Mouse (Mus musculus) limb, embryonic 12.5 days (tissue): Measurements from ENCODE around the gene Sephs1. TPM values are rescaled to one million over a fixed set of nuclear protein-coding genes. Genes with fewer than 3 reads are reported as not detected.

ENCODE experiments used
- ATAC-seq: fragments of 200-750 bp; cut with Nextera tagmentation; 2 replicates; pipeline ENCODE4 v1.8.0; 2017; ENCODE audit warnings: low read depth, moderate TSS enrichment; ENCODE audit not compliant: insufficient number of reproducible peaks, insufficient read depth, low FRiP score, low TSS enrichment
- H3K27ac ChIP-seq: fragments of 300-500 bp; sonication (generic); 2 replicates; pipeline ENCODE4 v1.5.1; 2016; ENCODE audit warnings: mild to moderate bottlenecking, moderate library complexity
- H3K27me3 ChIP-seq: fragments of 300-500 bp; sonication (generic); 2 replicates; pipeline ENCODE4 v1.6.1; 2016; ENCODE audit warnings: mild to moderate bottlenecking, moderate library complexity
- H3K36me3 ChIP-seq: fragments of 300-500 bp; sonication (generic); 2 replicates; pipeline ENCODE4 v1.6.1; 2016; ENCODE audit warnings: mild to moderate bottlenecking, moderate library complexity
- H3K4me1 ChIP-seq: fragments of 300-500 bp; sonication (generic); replicated peaks from 2 replicates; pipeline ENCODE4 v1.6.1; 2016
- H3K4me2 ChIP-seq: fragments of 300-500 bp; sonication (generic); 2 replicates; pipeline ENCODE4 v1.6.1; 2016; ENCODE audit warnings: mild to moderate bottlenecking, moderate library complexity
- H3K4me3 ChIP-seq: fragments of 300-500 bp; sonication (generic); replicated peaks from 2 replicates; pipeline ENCODE4 v1.5.1; 2016; ENCODE audit warnings: mild to moderate bottlenecking
- H3K9ac ChIP-seq: fragments of 300-500 bp; sonication (generic); replicated peaks from 2 replicates; pipeline ENCODE4 v1.6.1; 2016; ENCODE audit warnings: mild to moderate bottlenecking, moderate library complexity
- H3K9me3 ChIP-seq: fragments of 300-500 bp; sonication (generic); 2 replicates; pipeline ENCODE4 v1.6.1; 2016; ENCODE audit warnings: mild to moderate bottlenecking, moderate library complexity
- WGBS: fragments of 180-500 bp; shearing (Covaris S2); methylation state at CpG from one replicate; pipeline ENCODE4 v1.1.7; 2016; 5-methylcytosine and 5-hydroxymethylcytosine counted together
- polyA plus RNA-seq: library from polyadenylated mRNA; unstranded; fragments of >200 nt; fragmentation: Nextera tagmentation; extraction: Ambion mirVana; gene quantifications from 2 replicates; pipeline ENCODE4 v1.2.1, GENCODE M21; 2016

The Sephs1 gene
- 130 and 135 TPM in 2 replicates for polyA plus RNA-seq

GRCm38 (mm10) chr2:4881350-4882248, at the start of gene Sephs1:
Gene Sephs1, plus strand, starts transcription at chr2:4881564.
- H3K36me3 ChIP-seq: peaks cover 26% of the 10 kb centered on the region
- H3K9me3 ChIP-seq: no peaks in the 10 kb centered on the region
- H3K4me2 ChIP-seq: peak within 1 kb of the TSS; percentile 70
- peaks cover 20% of the 10 kb centered on the region for H3K4me1 ChIP-seq
- under 1% methylated on average over 98 of the region's 115 CpGs for WGBS
- peak; percentile 66 for ATAC-seq
- peak within 1 kb of the TSS; percentile 99 for H3K9ac ChIP-seq
- H3K27me3 ChIP-seq: no peaks in the 10 kb centered on the region
- H3K27ac ChIP-seq: peak within 1 kb of the TSS; percentile 100
- peak within 1 kb of the TSS; percentile 92 for H3K4me3 ChIP-seq

GRCm38 (mm10) chr2:4832166-4832565, 49.2 kb upstream of the Sephs1 start:
- WGBS: 84% methylated on average over 4 of the region's 4 CpGs
- H3K4me1 ChIP-seq: no peaks in the 10 kb centered on the region
- no peaks in the 10 kb centered on the region for H3K9me3 ChIP-seq
- H3K27ac ChIP-seq: no peak overlapping the region
- H3K4me2 ChIP-seq: no peak overlapping the region
- no peak for ATAC-seq
- no peak overlapping the region for H3K4me3 ChIP-seq
- H3K9ac ChIP-seq: no peak overlapping the region
- H3K27me3 ChIP-seq: no peaks in the 10 kb centered on the region
- H3K36me3 ChIP-seq: no peaks in the 10 kb centered on the region

- H3K27me3 ChIP-seq: no peaks in the 10 kb centered on the region
- no peak overlapping the region for H3K9ac ChIP-seq
- ATAC-seq: no peak
- H3K4me3 ChIP-seq: no peak overlapping the region
- WGBS: 86% methylated on average over 2 of the region's 2 CpGs
- no peaks in the 10 kb centered on the region for H3K9me3 ChIP-seq
- no peak overlapping the region for H3K27ac ChIP-seq
- H3K4me2 ChIP-seq: no peak overlapping the region
- no peaks in the 10 kb centered on the region for H3K4me1 ChIP-seq
- H3K36me3 ChIP-seq: no peaks in the 10 kb centered on the region
These were observed 31.9 kb upstream of the Sephs1 start for GRCm38 (mm10) chr2:4849449-4849848.

DNA sequence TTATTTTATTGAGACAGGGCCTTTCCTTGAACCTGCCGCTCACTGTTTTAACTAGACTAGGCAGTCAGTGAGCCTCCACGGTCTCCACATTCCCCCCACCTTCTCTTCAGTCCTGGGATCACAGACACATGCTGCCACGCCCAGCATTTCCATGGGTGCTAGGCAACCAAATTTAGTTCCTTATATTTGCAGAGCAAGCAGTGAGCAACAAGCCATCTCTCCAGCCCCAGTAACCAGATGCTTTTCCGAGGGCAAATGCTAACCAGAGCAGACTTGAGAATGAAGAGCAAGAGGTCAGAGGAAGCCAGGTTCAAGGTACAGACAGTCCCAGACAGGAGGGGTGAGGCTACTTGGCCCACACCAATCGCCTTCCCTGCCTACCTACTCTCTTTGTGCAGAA, 24.2 kb upstream of the Sephs1 start:
- H3K4me2 ChIP-seq: no peak overlapping the region
- H3K9ac ChIP-seq: no peak overlapping the region
- ATAC-seq: no peak
- H3K9me3 ChIP-seq: no peaks in the 10 kb centered on the region
- no peak overlapping the region for H3K4me3 ChIP-seq
- WGBS: 74% methylated on average over 5 of the region's 5 CpGs
- H3K27ac ChIP-seq: no peak overlapping the region
- H3K27me3 ChIP-seq: no peaks in the 10 kb centered on the region
- no peaks in the 10 kb centered on the region for H3K4me1 ChIP-seq
- no peaks in the 10 kb centered on the region for H3K36me3 ChIP-seq

DNA sequence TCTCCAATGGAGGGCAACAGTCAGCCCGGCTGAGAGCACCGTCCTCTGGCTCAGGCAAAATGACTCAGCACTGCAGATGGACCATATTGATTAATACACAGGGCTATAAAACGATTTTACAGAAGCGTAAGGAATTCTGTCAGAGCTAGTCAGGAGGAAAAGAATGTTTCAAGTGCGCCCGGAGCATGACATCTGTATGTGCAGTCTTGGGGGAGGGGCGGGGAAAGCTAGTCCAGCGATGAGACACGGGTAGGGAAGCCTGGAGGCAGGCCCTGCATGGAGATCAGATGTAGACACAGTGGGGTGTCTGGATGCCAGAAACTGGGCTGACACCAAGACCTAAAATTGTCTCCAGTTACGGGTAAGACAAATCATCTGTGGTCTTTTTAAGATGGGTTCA, 23.2 kb upstream of the Sephs1 start:
- ATAC-seq: no peak
- Histone ChIP-seq H3K9ac (no peak overlapping the region), H3K4me2 (no peak overlapping the region), H3K27ac (no peak overlapping the region), H3K9me3 (no peaks in the 10 kb centered on the region), H3K4me1 (no peaks in the 10 kb centered on the region), H3K36me3 (no peaks in the 10 kb centered on the region), H3K27me3 (no peaks in the 10 kb centered on the region), H3K4me3 (no peak overlapping the region)
- WGBS: 68% methylated on average over 10 of the region's 10 CpGs

- Histone ChIP-seq H3K4me2 (no peak overlapping the region), H3K4me1 (no peaks in the 10 kb centered on the region), H3K27ac (no peak overlapping the region), H3K9ac (no peak overlapping the region), H3K36me3 (no peaks in the 10 kb centered on the region), H3K9me3 (no peaks in the 10 kb centered on the region), H3K27me3 (no peaks in the 10 kb centered on the region), H3K4me3 (no peak overlapping the region)
- WGBS: 50% methylated on average over 7 of the region's 7 CpGs
- ATAC-seq: no peak
These were observed 17.2 kb upstream of the Sephs1 start for GRCm38 (mm10) chr2:4864008-4864816.

DNA sequence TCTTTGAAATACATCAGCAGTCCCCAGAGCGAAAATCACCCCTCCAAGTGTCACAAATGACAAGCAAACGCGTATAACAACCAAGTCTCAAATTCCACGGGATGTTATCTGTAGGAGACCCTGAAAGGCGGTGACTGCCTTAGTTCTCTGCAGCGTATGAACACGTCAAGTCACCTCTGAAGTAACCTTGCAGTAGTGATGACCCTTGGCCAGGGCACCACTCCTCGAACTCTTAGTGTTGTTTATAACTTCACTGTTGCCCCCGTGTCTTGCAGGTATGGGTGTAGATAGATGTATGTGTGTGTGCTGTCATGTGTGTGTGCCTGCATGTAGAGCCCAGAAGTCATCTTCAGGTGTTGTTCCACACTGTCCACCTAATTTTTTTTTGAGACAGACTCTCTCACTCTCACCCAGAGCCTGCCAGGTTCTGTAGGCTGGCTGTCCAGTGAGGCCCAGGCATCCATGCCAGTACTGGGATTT, 16.5 kb upstream of the Sephs1 start:
- no peak overlapping the region for H3K4me3 ChIP-seq
- H3K9ac ChIP-seq: no peak overlapping the region
- H3K36me3 ChIP-seq: no peaks in the 10 kb centered on the region
- no peak overlapping the region for H3K4me2 ChIP-seq
- no peak overlapping the region for H3K27ac ChIP-seq
- WGBS: 51% methylated on average over 9 of the region's 9 CpGs
- H3K9me3 ChIP-seq: no peaks in the 10 kb centered on the region
- no peak for ATAC-seq
- no peaks in the 10 kb centered on the region for H3K4me1 ChIP-seq
- no peaks in the 10 kb centered on the region for H3K27me3 ChIP-seq

DNA sequence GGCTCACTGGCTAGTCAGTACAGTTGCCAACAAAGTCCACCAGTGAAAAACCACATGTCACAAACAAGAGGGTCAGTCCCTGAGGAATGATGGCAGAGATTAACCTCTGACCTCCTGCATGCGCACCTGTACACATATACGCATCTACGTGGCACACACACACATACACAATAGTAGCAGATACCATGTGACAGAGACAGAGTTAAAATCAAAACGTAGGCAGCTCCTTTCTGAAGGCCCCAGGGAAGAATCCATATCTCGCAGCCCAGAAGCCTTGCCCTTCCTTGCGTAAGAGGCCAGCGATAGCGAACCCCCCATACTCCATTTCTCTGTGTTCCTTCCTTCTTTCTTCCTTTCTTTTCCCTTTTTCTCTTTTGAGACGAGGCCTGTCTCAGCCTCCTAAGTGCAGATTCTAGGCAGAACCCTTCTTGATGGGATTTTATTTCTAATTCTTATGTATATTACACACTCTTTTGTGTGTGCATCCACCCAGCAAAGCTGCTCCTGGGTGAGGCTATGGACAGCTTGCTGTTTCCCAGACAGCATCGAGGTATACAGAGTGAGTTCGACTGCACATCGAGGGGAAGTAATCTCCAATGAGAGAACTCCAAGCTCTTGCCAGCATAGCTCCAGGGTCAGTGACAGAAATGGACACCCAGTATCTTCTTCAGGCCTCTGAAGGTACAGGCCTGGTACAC, 13.2 kb upstream of the Sephs1 start:
- H3K27ac ChIP-seq: no peak overlapping the region
- ATAC-seq: no peak
- no peak overlapping the region for H3K4me2 ChIP-seq
- H3K4me3 ChIP-seq: no peak overlapping the region
- no peaks in the 10 kb centered on the region for H3K36me3 ChIP-seq
- no peak overlapping the region for H3K9ac ChIP-seq
- 87% methylated on average over 12 of the region's 12 CpGs for WGBS
- H3K4me1 ChIP-seq: no peaks in the 10 kb centered on the region
- no peaks in the 10 kb centered on the region for H3K27me3 ChIP-seq
- no peaks in the 10 kb centered on the region for H3K9me3 ChIP-seq

DNA sequence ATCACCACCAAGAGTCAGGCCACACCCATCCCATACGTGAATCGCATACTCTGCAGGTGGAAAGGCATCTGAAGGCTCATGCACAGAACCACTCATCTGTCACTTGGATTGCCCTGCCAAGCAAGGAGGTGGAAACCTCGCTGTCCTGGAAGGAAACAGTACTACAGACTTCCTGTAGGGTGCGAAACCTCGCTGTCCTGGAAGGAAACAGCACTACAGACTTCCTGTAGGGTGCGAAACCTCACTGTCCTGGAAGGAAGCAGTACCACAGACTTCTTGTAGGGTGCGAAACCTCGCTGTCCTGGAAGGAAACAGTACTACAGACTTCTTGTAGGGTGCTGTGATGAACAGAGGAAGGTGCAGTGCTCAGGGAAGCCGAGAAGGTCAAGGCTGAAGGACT, 8.6 kb upstream of the Sephs1 start:
- ATAC-seq: no peak
- Histone ChIP-seq H3K4me1 (no peaks in the 10 kb centered on the region), H3K27ac (no peak overlapping the region), H3K4me2 (no peak overlapping the region), H3K9ac (no peak overlapping the region), H3K36me3 (no peaks in the 10 kb centered on the region), H3K27me3 (no peaks in the 10 kb centered on the region), H3K4me3 (no peak overlapping the region), H3K9me3 (no peaks in the 10 kb centered on the region)
- WGBS: 81% methylated on average over 9 of the region's 9 CpGs

DNA sequence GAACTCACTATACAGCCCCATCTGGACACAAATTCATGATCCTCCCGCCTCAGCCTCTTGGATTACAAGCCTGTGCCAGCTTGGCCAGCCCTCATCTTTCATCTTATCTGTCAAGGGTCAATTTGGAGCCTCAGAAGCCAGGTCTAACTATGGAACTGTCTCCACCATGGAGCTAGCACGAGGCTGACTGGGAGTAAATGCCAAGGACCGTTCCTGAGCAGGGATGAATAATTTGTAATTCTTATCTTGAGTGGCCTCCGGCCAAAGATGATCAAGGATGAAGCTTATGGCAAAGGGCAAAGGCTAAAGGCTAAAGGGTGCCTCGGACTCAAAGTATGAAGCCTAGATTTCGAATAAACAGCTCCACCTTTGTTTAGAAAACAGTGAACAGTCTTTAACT, 8.0 kb upstream of the Sephs1 start:
- ATAC-seq: no peak
- H3K9me3 ChIP-seq: no peaks in the 10 kb centered on the region
- no peaks in the 10 kb centered on the region for H3K27me3 ChIP-seq
- no peak overlapping the region for H3K4me3 ChIP-seq
- no peak overlapping the region for H3K9ac ChIP-seq
- no peaks in the 10 kb centered on the region for H3K4me1 ChIP-seq
- no peak overlapping the region for H3K27ac ChIP-seq
- 59% methylated on average over 6 of the region's 6 CpGs for WGBS
- no peak overlapping the region for H3K4me2 ChIP-seq
- no peaks in the 10 kb centered on the region for H3K36me3 ChIP-seq

GRCm38 (mm10) chr2:4875090-4875489, 6.3 kb upstream of the Sephs1 start:
- Histone ChIP-seq H3K27me3 (no peaks in the 10 kb centered on the region), H3K4me2 (no peak overlapping the region), H3K4me3 (no peak overlapping the region), H3K9ac (no peak overlapping the region), H3K9me3 (no peaks in the 10 kb centered on the region), H3K27ac (no peak overlapping the region), H3K36me3 (no peaks in the 10 kb centered on the region), H3K4me1 (peaks cover 2% of the 10 kb centered on the region; the same call in 1 of the 2 replicates)
- 63% methylated on average over 1 of the region's 1 CpGs for WGBS
- no peak for ATAC-seq
